Mouse (Mus musculus) embryonic fibroblast, embryonic 13.5 days (primary cell): ENCODE measurements at regions not wholly inside any gene's neighbourhood (a gene's known extent, or its start where the extent isn't known, plus 50 kb on each side); places are given as distances from the start of the nearest gene placed in this dataset.

ENCODE experiments used
- H3K27ac ChIP-seq: 2 replicates; pipeline ENCODE4 v1.5.1; 2012; ENCODE audit warnings: low read length, control low read depth, inconsistent platforms; ENCODE audit not compliant: insufficient read depth
- H3K4me1 ChIP-seq: 2 replicates; pipeline ENCODE4 v1.6.1; 2011; ENCODE audit warnings: low read length; ENCODE audit not compliant: control insufficient read depth, insufficient read depth
- H3K4me3 ChIP-seq: 2 replicates; pipeline ENCODE4 v1.5.1; 2011; ENCODE audit warnings: mild to moderate bottlenecking, control low read depth, low read length; ENCODE audit not compliant: insufficient read depth
- CTCF ChIP-seq: IDR thresholded peaks from 2 replicates; pipeline ENCODE4 v1.5.1; 2011; ENCODE audit warnings: mild to moderate bottlenecking, control low read depth, low read length, moderate library complexity, borderline replicate concordance; ENCODE audit not compliant: insufficient read depth
- POLR2A ChIP-seq: IDR thresholded peaks from 2 replicates; pipeline ENCODE4 v1.6.1; 2011; ENCODE audit warnings: low read depth, mild to moderate bottlenecking, control low read depth, low read length, moderate library complexity

DNA sequence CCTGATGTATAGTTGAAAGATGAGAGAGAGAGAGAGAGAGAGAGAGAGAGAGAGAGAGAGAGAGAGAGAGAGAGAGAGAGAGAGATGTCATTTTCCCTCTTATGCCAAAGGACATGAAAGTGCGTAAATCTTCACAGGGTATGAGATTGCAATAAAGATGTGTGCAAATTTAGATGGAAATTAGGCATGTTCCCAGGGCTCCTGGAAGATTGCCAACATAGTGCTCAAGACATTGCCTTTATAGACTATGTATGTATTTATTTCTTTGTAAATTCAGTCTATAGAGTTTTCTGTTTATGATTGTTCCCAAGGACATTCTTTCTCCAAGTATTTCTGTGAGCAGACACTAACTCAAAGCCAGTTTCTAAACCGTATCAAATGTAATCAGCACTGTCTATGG lies 376.5 kb upstream of the Zeb2 start:
- Histone ChIP-seq H3K27ac (no peak overlapping the region), H3K4me3 (no peak overlapping the region), H3K4me1 (no peaks in the 10 kb centered on the region)
- no peak for TF ChIP-seq POLR2A
- no peak for TF ChIP-seq CTCF

DNA sequence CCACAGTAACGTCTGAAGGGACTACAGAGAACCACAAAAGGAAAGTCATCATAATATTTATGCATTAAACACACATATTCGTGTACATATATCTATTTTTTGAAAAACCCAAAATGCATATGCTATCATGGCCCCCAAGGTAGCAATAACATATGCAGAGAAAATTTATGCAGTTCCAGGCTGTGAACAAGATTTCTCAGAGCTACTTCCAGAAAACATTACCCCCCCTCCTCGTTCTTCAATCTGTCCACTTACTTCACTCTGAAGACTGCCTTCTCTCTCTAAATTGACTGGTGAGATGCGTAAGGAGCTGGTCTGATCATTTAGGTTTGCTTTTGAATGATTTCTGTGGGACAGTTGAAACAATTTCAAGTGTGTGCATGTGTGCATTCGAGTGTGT lies 369.3 kb upstream of the Zeb2 start:
- Histone ChIP-seq H3K27ac (no peak overlapping the region), H3K4me3 (no peak overlapping the region), H3K4me1 (no peaks in the 10 kb centered on the region)
- no peak for TF ChIP-seq POLR2A
- TF ChIP-seq CTCF, result no peak

DNA sequence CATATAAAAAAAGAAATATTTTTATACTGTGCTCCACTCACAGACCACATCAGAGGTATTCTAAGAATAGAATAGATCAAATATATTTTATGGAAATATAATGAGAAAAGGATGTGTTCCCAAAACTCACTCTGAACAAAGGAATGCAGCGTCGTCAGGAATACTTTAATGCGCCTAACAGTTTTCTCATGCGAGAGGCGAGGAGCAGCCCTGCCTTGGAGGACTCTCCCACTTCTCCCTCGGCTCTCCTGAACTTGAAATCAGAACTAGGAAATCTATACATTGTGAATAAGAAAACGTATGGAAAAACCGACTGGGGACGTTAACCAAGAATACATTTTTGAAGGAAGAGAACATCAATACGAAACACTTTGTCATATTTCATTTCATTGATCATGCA lies 368.3 kb upstream of the Zeb2 start:
- Histone ChIP-seq H3K4me1 (no peaks in the 10 kb centered on the region), H3K27ac (no peak overlapping the region), H3K4me3 (no peak overlapping the region)
- TF ChIP-seq CTCF (no peak), POLR2A (no peak)

DNA sequence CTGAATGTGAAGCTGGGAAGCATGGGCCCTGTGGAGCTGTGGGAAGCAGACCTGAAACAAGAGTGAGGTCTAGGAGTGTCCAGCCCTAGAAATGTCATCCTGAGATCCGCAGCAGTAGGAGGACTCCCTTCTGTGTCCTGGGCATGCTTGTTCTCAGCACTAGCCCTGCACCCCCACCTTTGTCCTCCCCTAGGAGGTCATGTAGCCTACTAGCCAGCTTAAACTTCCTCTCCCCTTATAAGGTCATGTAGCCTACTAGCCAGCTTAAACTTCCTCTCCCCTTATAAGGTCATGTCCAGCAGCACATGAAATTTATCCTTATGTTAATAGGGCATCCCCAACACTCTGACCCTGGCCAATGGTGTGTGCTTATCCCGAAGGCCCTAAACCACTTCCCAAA lies 363.5 kb upstream of the Zeb2 start:
- Histone ChIP-seq H3K4me1 (no peaks in the 10 kb centered on the region), H3K4me3 (no peak overlapping the region), H3K27ac (no peak overlapping the region)
- TF ChIP-seq POLR2A (no peak), CTCF (no peak)

DNA sequence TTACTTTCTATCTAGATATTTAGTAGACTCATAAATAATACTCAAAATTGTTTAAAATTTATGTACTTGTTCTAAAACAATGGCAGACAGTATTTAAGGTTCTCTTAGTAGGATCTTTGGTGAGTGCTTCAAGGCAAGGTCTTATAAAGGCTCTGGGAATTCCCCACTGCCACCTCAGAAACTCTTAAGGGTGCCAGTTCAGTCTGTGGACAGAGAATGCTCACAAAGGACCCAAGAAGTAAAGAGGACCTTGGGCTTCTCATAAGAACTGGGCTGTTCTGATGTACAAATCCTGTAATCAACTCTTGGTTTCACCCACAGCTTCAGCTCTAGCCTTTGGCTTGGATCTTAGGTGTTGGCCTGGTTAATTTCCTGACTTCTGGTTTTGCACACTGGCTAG lies 358.8 kb upstream of the Zeb2 start:
- TF ChIP-seq CTCF (no peak), POLR2A (no peak)
- Histone ChIP-seq H3K27ac (no peak overlapping the region), H3K4me3 (no peak overlapping the region), H3K4me1 (no peaks in the 10 kb centered on the region)

DNA sequence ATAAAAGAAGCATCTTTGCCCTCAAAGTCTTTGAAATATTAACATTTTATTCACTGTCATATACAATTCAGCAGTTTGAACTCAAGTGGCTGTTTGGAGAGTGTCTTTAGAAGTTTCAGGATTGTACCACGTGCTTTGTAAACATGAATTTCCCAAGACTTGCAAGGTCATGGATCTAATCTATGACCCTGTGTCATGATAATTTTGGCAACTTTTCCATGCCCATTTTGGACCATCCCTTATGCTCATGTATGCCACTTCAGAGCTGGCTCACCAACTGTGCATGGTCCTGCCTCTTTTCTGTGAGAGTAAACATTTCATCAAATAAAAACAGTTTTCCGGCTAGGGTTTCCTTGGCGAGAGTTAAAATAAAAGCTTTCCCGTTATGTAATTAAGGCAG lies 347.1 kb upstream of the Zeb2 start:
- Histone ChIP-seq H3K4me1 (peaks cover 2% of the 10 kb centered on the region; the same call in 1 of the 2 replicates), H3K4me3 (no peak overlapping the region), H3K27ac (no peak overlapping the region)
- TF ChIP-seq CTCF, result no peak
- no peak for TF ChIP-seq POLR2A

DNA sequence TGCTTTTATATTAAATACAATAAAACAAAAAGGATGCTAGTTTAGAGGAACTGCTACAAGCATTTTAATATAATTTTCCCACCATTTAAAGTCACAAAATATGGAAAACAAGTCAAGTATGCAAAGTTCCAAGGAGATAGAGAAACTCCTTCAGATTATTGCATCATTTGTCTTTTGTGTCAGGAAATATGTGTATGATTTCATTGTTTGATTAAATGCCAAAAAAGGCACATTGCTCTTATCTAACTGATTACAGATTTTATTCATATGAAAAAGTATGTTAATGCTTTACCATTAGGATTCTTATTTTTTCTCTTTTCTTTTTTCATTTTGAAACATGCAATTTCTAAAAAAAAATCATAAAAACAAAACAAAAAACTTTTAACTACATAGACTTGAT lies 342.2 kb upstream of the Zeb2 start:
- Histone ChIP-seq H3K27ac (peak overlapping the region; percentile 89; the same call in 1 of the 2 replicates), H3K4me3 (no peak overlapping the region), H3K4me1 (peaks cover 8% of the 10 kb centered on the region)
- TF ChIP-seq CTCF (no peak), POLR2A (no peak)

GRCm38 (mm10) chr2:45454811-45455210 lies 337.6 kb upstream of the Zeb2 start:
- no peak overlapping the region for H3K4me3 ChIP-seq
- H3K27ac ChIP-seq, result peak overlapping the region; percentile 100
- H3K4me1 ChIP-seq, result peaks cover 6% of the 10 kb centered on the region
- TF ChIP-seq CTCF, result no peak
- no peak for TF ChIP-seq POLR2A

DNA sequence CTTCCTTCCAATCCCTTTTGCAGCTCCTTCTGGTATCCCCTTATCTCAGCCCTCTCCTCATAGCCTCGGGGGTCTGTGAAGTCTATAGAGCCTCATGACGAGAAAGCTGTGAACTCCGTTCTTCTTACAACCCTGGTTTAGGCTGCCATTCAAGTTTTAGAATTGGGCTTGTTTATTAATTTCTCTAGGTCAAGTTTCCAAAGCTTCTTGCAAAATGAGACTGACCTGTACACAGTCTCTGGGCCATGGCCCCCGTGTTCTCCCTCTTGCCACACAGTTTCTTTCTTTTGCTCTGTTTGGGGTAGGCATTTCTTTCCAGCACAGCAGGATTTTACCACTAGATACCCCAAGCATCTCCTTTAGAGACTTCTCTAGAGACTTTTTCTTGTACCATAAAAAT lies 322.0 kb upstream of the Zeb2 start:
- Histone ChIP-seq H3K27ac (no peak overlapping the region), H3K4me1 (0 out of 2 replicates have a peak, but pooled peaks cover 2% of the 10 kb centered on the region), H3K4me3 (no peak overlapping the region)
- TF ChIP-seq CTCF, result no peak
- TF ChIP-seq POLR2A, result no peak

DNA sequence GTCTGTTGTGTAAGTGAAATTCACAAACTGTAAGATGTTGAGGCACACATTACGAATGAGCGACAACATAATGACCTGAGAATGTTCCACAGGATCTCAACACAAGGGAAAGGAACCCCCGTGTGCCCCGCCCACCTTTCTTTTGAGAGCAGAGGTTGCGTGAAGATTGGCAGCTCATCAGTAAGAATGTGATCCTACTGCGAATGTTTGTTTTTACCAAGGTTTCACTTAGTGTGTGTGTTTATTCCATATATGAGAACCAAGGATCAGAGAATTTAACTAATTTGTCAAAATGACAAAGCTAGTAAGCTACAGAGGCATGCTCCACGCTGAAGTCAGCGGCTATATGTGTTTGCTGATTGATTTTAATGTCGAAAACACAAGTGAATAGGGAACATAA lies 321.5 kb upstream of the Zeb2 start:
- H3K4me1 ChIP-seq, result 0 out of 2 replicates have a peak, but pooled peaks cover 2% of the 10 kb centered on the region
- H3K4me3 ChIP-seq, result no peak overlapping the region
- no peak overlapping the region for H3K27ac ChIP-seq
- no peak for TF ChIP-seq POLR2A
- no peak for TF ChIP-seq CTCF
